Mouse (Mus musculus): ENCODE results near the gene Sh2b1. TPM values are rescaled to one million over a fixed set of nuclear protein-coding genes. Genes with fewer than 3 reads are reported as not detected.

Gene Sh2b1
- total and polyA plus RNA-seq, 2 experiments from 2014 or later, result 46.8 to 63.9 TPM

DNA sequence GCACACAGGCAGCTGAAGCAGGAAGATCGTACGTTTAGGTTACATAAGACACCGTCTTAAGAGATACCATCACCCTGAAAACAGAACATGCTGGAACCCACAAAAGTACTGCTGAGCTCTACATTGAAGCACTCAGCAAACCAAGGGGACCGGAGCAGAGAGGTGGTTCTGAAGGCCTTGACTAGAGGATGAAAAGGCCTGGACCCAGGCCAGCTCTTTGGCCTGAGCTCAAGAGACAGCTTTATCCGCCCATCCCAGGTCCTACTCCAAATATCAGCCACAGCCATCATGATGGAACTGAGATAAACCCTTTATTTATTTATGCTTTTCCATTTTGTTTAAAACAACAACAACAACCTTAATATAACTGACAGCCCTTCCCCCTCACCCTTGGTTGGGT, 8.5 kb downstream of the Sh2b1 start:
- H3K27me3 ChIP-seq (ENCODE audit: insufficient read depth, low read length), result no peaks in the 10 kb centered on the region
- DNase-seq (ENCODE audit: low spot score), result no peak
- H3K4me3 ChIP-seq (ENCODE audit: low read depth, low read length), result no peak overlapping the region
- no peak overlapping the region for H3K27ac ChIP-seq (ENCODE audit: low read depth, low read length)
- no peak overlapping the region for H3K4me2 ChIP-seq (ENCODE audit: low read depth, low read length, poor library complexity, severe bottlenecking)
- H3K36me3 ChIP-seq (ENCODE audit: insufficient read depth, low read length), result peaks cover 52% of the 10 kb centered on the region
- no peak for ATAC-seq (ENCODE audit: low FRiP score)
- no peak for TF ChIP-seq CTCF (IDR thresholded peaks at IDR 0.05)
- 90% methylated on average over 5 of the region's 5 CpGs for WGBS
- no peaks in the 10 kb centered on the region for H3K9me3 ChIP-seq (ENCODE audit: low read length)
- no peak overlapping the region for H3K9ac ChIP-seq (replicated peaks; ENCODE audit: low read length, poor library complexity, severe bottlenecking)
- H3K4me1 ChIP-seq (ENCODE audit: insufficient read depth, low read length), result no peaks in the 10 kb centered on the region

DNA sequence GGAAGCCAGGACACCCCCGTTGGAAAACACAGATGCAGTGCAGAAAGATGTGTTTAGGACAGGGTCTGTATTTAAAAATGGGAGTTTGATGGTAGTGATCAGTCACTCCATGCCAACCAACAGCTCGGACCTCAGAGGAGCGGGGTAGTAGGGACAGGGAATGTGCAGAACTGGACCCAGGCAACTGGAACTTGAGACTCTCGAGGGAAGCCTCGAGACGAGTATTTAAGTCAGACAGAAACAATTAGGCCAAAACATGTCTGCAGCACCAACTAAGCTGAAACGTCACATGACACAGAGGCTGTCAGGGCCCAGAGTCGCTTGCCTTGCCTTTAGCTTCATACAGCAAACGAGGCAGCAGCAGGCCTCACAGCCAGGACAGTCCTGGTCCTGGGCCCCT, 9.1 kb downstream of the Sh2b1 start:
- no peak for TF ChIP-seq CTCF (IDR thresholded peaks at IDR 0.05)
- no peak for ATAC-seq (ENCODE audit: low FRiP score)
- H3K36me3 ChIP-seq (ENCODE audit: insufficient read depth, low read length), result peaks cover 46% of the 10 kb centered on the region

DNA sequence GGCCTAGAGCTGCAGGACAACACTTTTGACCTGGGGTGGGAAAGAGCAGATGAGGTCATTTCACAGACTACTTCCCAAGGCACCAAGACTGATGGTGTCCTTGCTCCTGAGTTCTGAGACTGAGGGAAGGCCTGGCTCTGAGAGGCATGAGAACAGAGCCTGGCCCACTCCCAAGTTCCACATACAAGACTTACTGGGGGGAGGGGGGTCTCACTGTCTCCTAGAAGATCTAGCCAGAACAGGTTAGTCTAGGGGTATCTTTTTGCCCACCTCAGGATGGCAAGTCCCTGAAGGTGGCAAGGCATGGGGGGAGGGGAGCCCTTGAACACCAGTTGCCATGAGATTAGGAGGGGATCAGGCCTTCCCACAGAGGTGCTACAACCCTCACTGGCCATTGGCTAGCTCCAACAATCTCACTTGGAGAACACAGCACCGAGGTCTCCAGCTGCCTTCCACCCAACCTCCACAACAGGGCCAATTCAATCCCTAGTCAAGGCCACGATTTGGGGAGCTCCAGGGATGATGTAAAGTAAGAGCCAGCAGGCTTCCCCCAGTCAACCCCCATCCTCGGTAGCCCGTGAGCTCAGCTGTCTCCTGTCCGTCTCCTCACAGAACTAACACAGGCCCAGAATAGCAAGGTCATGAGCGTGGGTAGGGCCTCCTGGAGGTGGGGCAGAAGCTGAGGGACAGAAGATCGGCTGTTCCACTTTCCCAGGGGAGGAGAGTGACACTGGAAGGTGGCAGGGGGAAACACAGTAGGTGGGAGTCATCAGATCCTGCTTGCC, 9.8 kb downstream of the Sh2b1 start:
- Histone ChIP-seq H3K4me1 (ENCODE audit: insufficient read depth, low read length) (no peaks in the 10 kb centered on the region), H3K27me3 (ENCODE audit: insufficient read depth, low read length) (no peaks in the 10 kb centered on the region), H3K9ac (replicated peaks; ENCODE audit: low read length, poor library complexity, severe bottlenecking) (no peak overlapping the region), H3K36me3 (ENCODE audit: insufficient read depth, low read length) (peaks cover 41% of the 10 kb centered on the region), H3K27ac (ENCODE audit: low read depth, low read length) (no peak overlapping the region), H3K4me2 (ENCODE audit: low read depth, low read length, poor library complexity, severe bottlenecking) (no peak overlapping the region), H3K4me3 (ENCODE audit: low read depth, low read length) (no peak overlapping the region), H3K9me3 (ENCODE audit: low read length) (no peaks in the 10 kb centered on the region)
- 54% methylated on average over 7 of the region's 7 CpGs for WGBS
- DNase-seq (ENCODE audit: low spot score) (no peak), ATAC-seq (ENCODE audit: low FRiP score) (no peak)
- TF ChIP-seq CTCF (IDR thresholded peaks at IDR 0.05), result no peak

More for the DNA sequence above, 9.1 kb downstream of the Sh2b1 start:
- Histone ChIP-seq H3K9ac (replicated peaks; ENCODE audit: low read length, poor library complexity, severe bottlenecking) (no peak overlapping the region), H3K4me2 (ENCODE audit: low read depth, low read length, poor library complexity, severe bottlenecking) (no peak overlapping the region), H3K27ac (ENCODE audit: low read depth, low read length) (no peak overlapping the region), H3K27me3 (ENCODE audit: insufficient read depth, low read length) (no peaks in the 10 kb centered on the region), H3K9me3 (ENCODE audit: low read length) (no peaks in the 10 kb centered on the region), H3K4me1 (ENCODE audit: insufficient read depth, low read length) (no peaks in the 10 kb centered on the region), H3K4me3 (ENCODE audit: low read depth, low read length) (no peak overlapping the region)
- no peak for DNase-seq (ENCODE audit: low spot score)
- WGBS, result 78% methylated on average over 9 of the region's 9 CpGs

DNA sequence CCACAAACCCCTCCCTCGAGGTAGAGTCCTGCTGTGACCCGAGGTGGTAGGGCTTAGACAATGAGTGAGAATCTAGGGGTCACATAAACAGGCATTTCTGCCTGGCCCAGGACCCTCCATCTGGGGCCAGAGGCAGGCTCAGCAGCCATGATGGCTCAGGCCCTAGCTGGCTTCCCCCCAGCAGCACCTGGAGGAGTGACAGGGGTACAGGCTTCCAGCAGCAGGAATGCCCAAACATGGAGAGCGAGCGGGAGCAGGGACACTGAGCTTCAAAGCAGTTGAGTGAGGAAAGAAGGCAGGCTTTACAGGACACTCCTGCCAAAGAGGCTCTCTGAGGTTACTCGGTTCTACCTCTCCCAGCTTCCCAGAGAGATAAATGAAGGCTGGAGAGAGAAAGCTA, 10.4 kb downstream of the Sh2b1 start:
- no peaks in the 10 kb centered on the region for H3K27me3 ChIP-seq (ENCODE audit: insufficient read depth, low read length)
- TF ChIP-seq CTCF (IDR thresholded peaks at IDR 0.05), result no peak
- no peak overlapping the region for H3K27ac ChIP-seq (ENCODE audit: low read depth, low read length)
- no peaks in the 10 kb centered on the region for H3K4me1 ChIP-seq (ENCODE audit: insufficient read depth, low read length)
- H3K36me3 ChIP-seq (ENCODE audit: insufficient read depth, low read length), result peaks cover 36% of the 10 kb centered on the region
- H3K4me2 ChIP-seq (ENCODE audit: low read depth, low read length, poor library complexity, severe bottlenecking), result no peak overlapping the region
- 45% methylated on average over 5 of the region's 5 CpGs for WGBS
- no peak overlapping the region for H3K9ac ChIP-seq (replicated peaks; ENCODE audit: low read length, poor library complexity, severe bottlenecking)
- DNase-seq (ENCODE audit: low spot score), result no peak
- ATAC-seq (ENCODE audit: low FRiP score), result no peak
- no peaks in the 10 kb centered on the region for H3K9me3 ChIP-seq (ENCODE audit: low read length)
- no peak overlapping the region for H3K4me3 ChIP-seq (ENCODE audit: low read depth, low read length)

DNA sequence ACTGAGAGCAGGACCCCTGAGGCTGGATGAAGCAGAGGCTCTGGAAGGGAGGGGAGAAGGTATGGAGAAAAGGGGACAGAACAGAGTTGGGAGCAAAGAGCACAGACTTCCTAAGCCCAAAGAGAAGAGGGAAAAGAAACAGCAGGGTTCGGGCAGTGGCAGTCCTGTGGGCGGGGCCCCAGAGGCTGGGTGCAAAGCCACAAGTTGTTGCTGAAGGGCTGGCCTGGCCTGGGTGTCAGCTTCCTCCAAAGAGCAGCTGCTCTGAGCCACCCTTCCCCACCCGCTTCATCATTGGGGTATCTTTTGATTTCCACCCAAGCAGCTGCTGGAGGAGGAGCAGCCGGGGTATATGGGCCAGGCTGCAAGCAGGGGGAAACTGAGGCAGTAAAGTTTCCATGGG, 11.1 kb downstream of the Sh2b1 start:
- no peak overlapping the region for H3K4me2 ChIP-seq (ENCODE audit: low read depth, low read length, poor library complexity, severe bottlenecking)
- no peak for DNase-seq (ENCODE audit: low spot score)
- no peak for ATAC-seq (ENCODE audit: low FRiP score)
- TF ChIP-seq CTCF (IDR thresholded peaks at IDR 0.05), result no peak
- H3K4me3 ChIP-seq (ENCODE audit: low read depth, low read length), result no peak overlapping the region
- peaks cover 29% of the 10 kb centered on the region for H3K36me3 ChIP-seq (ENCODE audit: insufficient read depth, low read length)
- H3K27ac ChIP-seq (ENCODE audit: low read depth, low read length), result no peak overlapping the region
- H3K27me3 ChIP-seq (ENCODE audit: insufficient read depth, low read length), result no peaks in the 10 kb centered on the region
- H3K9me3 ChIP-seq (ENCODE audit: low read length), result no peaks in the 10 kb centered on the region
- no peak overlapping the region for H3K9ac ChIP-seq (replicated peaks; ENCODE audit: low read length, poor library complexity, severe bottlenecking)
- WGBS, result 62% methylated on average over 4 of the region's 4 CpGs
- H3K4me1 ChIP-seq (ENCODE audit: insufficient read depth, low read length), result no peaks in the 10 kb centered on the region

DNA sequence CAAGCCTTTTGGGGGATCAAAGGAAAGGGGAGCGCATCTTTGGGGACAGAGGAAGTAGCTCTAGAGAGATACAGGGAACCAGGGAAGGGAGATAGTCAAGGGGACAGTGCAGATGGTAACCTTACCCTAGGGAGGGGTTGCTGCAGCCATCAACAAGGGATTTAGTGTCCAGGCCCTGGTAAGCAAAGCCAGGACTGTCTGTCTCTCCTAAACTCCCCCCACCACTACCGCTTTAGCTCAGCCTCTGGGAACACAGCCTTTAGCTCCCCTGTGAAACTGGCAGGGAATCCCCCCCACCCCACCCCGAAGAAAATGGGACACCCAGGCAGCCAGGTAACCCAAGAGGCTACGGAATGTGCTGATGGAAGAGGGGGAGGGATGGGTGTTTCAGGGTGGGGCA, 11.7 kb downstream of the Sh2b1 start:
- no peak overlapping the region for H3K9ac ChIP-seq (replicated peaks; ENCODE audit: low read length, poor library complexity, severe bottlenecking)
- H3K9me3 ChIP-seq (ENCODE audit: low read length), result no peaks in the 10 kb centered on the region
- H3K27ac ChIP-seq (ENCODE audit: low read depth, low read length), result no peak overlapping the region
- H3K4me3 ChIP-seq (ENCODE audit: low read depth, low read length), result no peak overlapping the region
- 69% methylated on average over 4 of the region's 4 CpGs for WGBS
- peaks cover 24% of the 10 kb centered on the region for H3K36me3 ChIP-seq (ENCODE audit: insufficient read depth, low read length)
- no peak for TF ChIP-seq CTCF (IDR thresholded peaks at IDR 0.05)
- H3K27me3 ChIP-seq (ENCODE audit: insufficient read depth, low read length), result no peaks in the 10 kb centered on the region
- H3K4me1 ChIP-seq (ENCODE audit: insufficient read depth, low read length), result no peaks in the 10 kb centered on the region
- no peak overlapping the region for H3K4me2 ChIP-seq (ENCODE audit: low read depth, low read length, poor library complexity, severe bottlenecking)
- DNase-seq (ENCODE audit: low spot score), result no peak
- ATAC-seq (ENCODE audit: low FRiP score), result no peak
